Comparison of ENCODE assay signal across 7 mouse cellular contexts in genomic region chr11:117484198-117484597, GRCm38 (mm10). TPM values are rescaled to one million over a fixed set of nuclear protein-coding genes. Genes with fewer than 3 reads are reported as not detected.
DNase-seq lines count a peak whose midpoint lies in the region; ATAC-seq and TF ChIP-seq lines count a peak whose summit lies in the region.

Gene Gm11733 (plus strand): TSS chr11:117484368.

- no peak for DNase-seq in liver, embryonic 11.5 days (ENCODE audit: low spot score)
- DNase-seq in liver, result no peak
- DNase-seq in right cerebral cortex, postnatal 36 days (ENCODE audit: low spot score in 2 of 2), result peak; percentile 74 to 80
- DNase-seq in adrenal gland, adult 18-20 months (ENCODE audit: low spot score in 2 of 2), result no peak

- H3K9me3 ChIP-seq in liver, embryonic 11.5 days (ENCODE audit: control insufficient read depth, low read length), result no peaks in the 10 kb centered on the region
- H3K9me3 ChIP-seq in hindbrain, embryonic 16.5 days (ENCODE audit: control insufficient read depth, low read length), result 0 out of 2 replicates have a peak, but pooled peaks cover 2% of the 10 kb centered on the region
- H3K9me3 ChIP-seq in limb, embryonic 15.5 days, result no peaks in the 10 kb centered on the region

- WGBS in liver, embryonic 11.5 days, result 37% methylated on average over 12 of the region's 12 CpGs
- 13% methylated on average over 12 of the region's 12 CpGs for WGBS in hindbrain, embryonic 16.5 days
- WGBS in limb, embryonic 15.5 days, result 36% methylated on average over 12 of the region's 12 CpGs

- H3K4me1 ChIP-seq in liver, embryonic 11.5 days (replicated peaks; ENCODE audit: control insufficient read depth, insufficient read depth, low read length), result peaks cover 7% of the 10 kb centered on the region
- peaks cover 6% of the 10 kb centered on the region for H3K4me1 ChIP-seq in cortical plate, adult 2 months (ENCODE audit: control insufficient read depth, insufficient read depth, low read length)
- peaks cover 35% of the 10 kb centered on the region for H3K4me1 ChIP-seq in hindbrain, embryonic 16.5 days (ENCODE audit: control insufficient read depth, insufficient read depth, low read depth, low read length)
- peaks cover 31% of the 10 kb centered on the region for H3K4me1 ChIP-seq in limb, embryonic 15.5 days

- no peak within 1 kb of the TSS; the same call in 1 of the 2 replicates for H3K4me3 ChIP-seq in liver, embryonic 11.5 days (ENCODE audit: low read depth, low read length)
- H3K4me3 ChIP-seq in cortical plate, adult 2 months (ENCODE audit: insufficient read depth, low read length), result no peak within 1 kb of the TSS
- no peak within 1 kb of the TSS for H3K4me3 ChIP-seq in hindbrain, embryonic 16.5 days (ENCODE audit: low read length)
- H3K4me3 ChIP-seq in limb, embryonic 15.5 days, result peak within 1 kb of the TSS; percentile 19

- H3K36me3 ChIP-seq in liver, embryonic 11.5 days (ENCODE audit: control insufficient read depth, insufficient read depth, low read length), result no peaks in the 10 kb centered on the region
- H3K36me3 ChIP-seq in hindbrain, embryonic 16.5 days (ENCODE audit: control insufficient read depth, insufficient read depth, low read length), result no peaks in the 10 kb centered on the region
- no peaks in the 10 kb centered on the region for H3K36me3 ChIP-seq in limb, embryonic 15.5 days

- H3K27me3 ChIP-seq in liver, embryonic 11.5 days (replicated peaks; ENCODE audit: control insufficient read depth, insufficient read depth, low read length), result peaks cover 17% of the 10 kb centered on the region
- 0 out of 2 replicates have a peak, but pooled peaks cover 2% of the 10 kb centered on the region for H3K27me3 ChIP-seq in hindbrain, embryonic 16.5 days (replicated peaks; ENCODE audit: control insufficient read depth, insufficient read depth, low read length)
- no peaks in the 10 kb centered on the region for H3K27me3 ChIP-seq in limb, embryonic 15.5 days

- TF ChIP-seq POLR2A in cortical plate, adult 2 months (IDR thresholded peaks at IDR 0.05; ENCODE audit: extremely low read depth, insufficient read depth, low read length), result peak; percentile 53; the same call in 1 of the 2 replicates

- ATAC-seq in liver, embryonic 11.5 days (replicated peaks; ENCODE audit: low FRiP score), result no peak
- peak; percentile 47; the same call in 1 of the 2 replicates for ATAC-seq in hindbrain, embryonic 16.5 days
- no peak for ATAC-seq in limb, embryonic 15.5 days (ENCODE audit: insufficient number of reproducible peaks, low FRiP score, low TSS enrichment, low read depth)

- no peak within 1 kb of the TSS for H3K27ac ChIP-seq in liver, embryonic 11.5 days (ENCODE audit: low read depth, low read length)
- H3K27ac ChIP-seq in cortical plate, adult 2 months (ENCODE audit: insufficient read depth, low read length), result peak within 1 kb of the TSS; percentile 31
- peak within 1 kb of the TSS; percentile 68 for H3K27ac ChIP-seq in hindbrain, embryonic 16.5 days (ENCODE audit: low read depth, low read length)
- peak within 1 kb of the TSS; percentile 67 for H3K27ac ChIP-seq in limb, embryonic 15.5 days

- no peak within 1 kb of the TSS for H3K9ac ChIP-seq in liver, embryonic 11.5 days (ENCODE audit: low read depth, low read length)
- H3K9ac ChIP-seq in hindbrain, embryonic 16.5 days (ENCODE audit: low read depth, low read length), result peak within 1 kb of the TSS; percentile 15; the same call in 1 of the 2 replicates
- 0 out of 2 replicates have a peak within 1 kb of the TSS, but pooled peaks have one; percentile 17 for H3K9ac ChIP-seq in limb, embryonic 15.5 days

- peak within 1 kb of the TSS; percentile 54 for H3K4me2 ChIP-seq in liver, embryonic 11.5 days
- H3K4me2 ChIP-seq in hindbrain, embryonic 16.5 days (ENCODE audit: low read length), result peak within 1 kb of the TSS; percentile 36; the same call in 1 of the 2 replicates
- H3K4me2 ChIP-seq in limb, embryonic 15.5 days, result peak within 1 kb of the TSS; percentile 57

- TF ChIP-seq CTCF in cortical plate, adult 2 months (IDR thresholded peaks at IDR 0.05; ENCODE audit: extremely low read depth, insufficient read depth, low read length), result no peak

RNA-seq across cellular contexts. Expression of gene Gm11733, which starts in this region (rescaled TPM):
- not detected in 2 replicates for polyA plus RNA-seq in liver, embryonic 11.5 days (2014; fragmentation: Nextera tagmentation; extraction: Ambion mirVana)
- polyA plus RNA-seq in cortical plate, adult 2 months (2012; rRNA removed), result 0.15 and 0.26 TPM in 2 replicates
- 0.06 TPM in 2 replicates for polyA plus RNA-seq in hindbrain, embryonic 16.5 days (2015; fragmentation: Nextera tagmentation; extraction: Ambion mirVana)
- polyA plus RNA-seq in limb, embryonic 15.5 days (2015; fragmentation: Nextera tagmentation; extraction: Ambion mirVana), result 0.06 TPM in 1 of 2 replicates, not detected in the other
- not detected for total RNA-seq in adrenal gland, adult 18-20 months (2021)

Comparison
In these comparisons a context has a peak if more than half of its experiments do, and no peak if none do; other contexts are left out.
1. Peak in ATAC-seq, H3K27ac ChIP-seq, H3K9ac ChIP-seq and H3K4me2 ChIP-seq in hindbrain, embryonic 16.5 days; RNA of the gene not detected or under 1 TPM.
2. DNase-seq: peak in right cerebral cortex, postnatal 36 days (2 of 2); none in liver, embryonic 11.5 days (single experiment), liver (single experiment) and adrenal gland, adult 18-20 months (0 of 2).
3. Peak in every context shown above with its lines, with median percentiles within 50 percentile points of each other: H3K4me2 ChIP-seq.